Mouse (Mus musculus) neutrophil, adult 5-6 weeks (primary cell): ENCODE results near the gene Ripk1. TPM values are rescaled to one million over a fixed set of nuclear protein-coding genes. Genes with fewer than 3 reads are reported as not detected.
"Not testable (repeated sequence)": the region's sequence is repeated elsewhere in the genome, so short reads cannot be mapped to it uniquely, and the experiment has no call there.

Source experiments
- ATAC-seq: fragments of 151-379, 151-347 bp; 2 replicates; pipeline ENCODE4 v1.8.0; 2017; ENCODE audit warnings: mild to moderate bottlenecking, moderate TSS enrichment; ENCODE audit not compliant: insufficient number of reproducible peaks, poor library complexity, low FRiP score, severe bottlenecking; ENCODE audit errors: extremely low read depth
- total RNA-seq: library from RNA; stranded (forward); fragments of 200-1000 nt; gene quantifications from 2 replicates; pipeline ENCODE4 v1.2.3, GENCODE M21; 2017

Ripk1 gene
- total RNA-seq, 1 experiment from 2014 or later: 65.5 TPM

DNA sequence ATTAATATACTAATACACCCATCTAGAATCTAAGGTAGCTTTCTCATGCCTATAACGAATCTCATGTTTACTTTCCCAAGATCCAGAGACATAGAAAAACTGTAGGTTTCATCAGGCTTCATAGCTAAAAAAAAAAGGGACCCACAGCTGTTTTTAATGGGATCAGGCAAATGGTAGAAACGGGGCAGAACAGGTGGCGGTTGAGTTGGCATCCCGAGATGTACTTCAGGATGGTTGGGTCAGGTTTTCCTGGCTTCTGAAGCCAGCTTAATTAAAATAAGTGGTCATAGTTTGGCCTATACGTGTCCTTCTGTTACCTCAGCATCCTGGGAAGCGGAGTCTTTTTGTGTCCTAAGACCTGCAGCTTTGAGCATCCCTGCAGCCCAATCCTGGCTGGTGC, 69.7 kb downstream of the Ripk1 start:
- ATAC-seq: no peak

DNA sequence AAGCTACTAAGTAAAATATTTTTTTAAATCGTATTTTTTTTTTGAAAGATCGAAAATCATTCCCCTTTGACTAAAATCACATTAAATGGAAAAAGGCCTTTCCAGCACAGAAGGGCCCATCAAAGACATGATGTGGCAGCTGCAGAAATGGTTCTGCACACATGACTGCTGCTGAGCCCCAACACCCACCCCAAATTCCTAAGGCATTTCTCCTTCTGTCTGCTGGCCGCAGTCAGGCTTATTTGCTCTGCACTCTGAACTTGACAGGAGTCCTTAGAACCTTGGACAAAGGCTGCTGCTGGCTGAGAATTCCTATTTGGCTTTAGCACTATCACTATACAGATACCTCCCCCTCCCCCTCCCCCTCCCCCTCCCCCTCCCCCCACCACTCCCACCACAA, 70.7 kb downstream of the Ripk1 start:
- ATAC-seq: no peak

DNA sequence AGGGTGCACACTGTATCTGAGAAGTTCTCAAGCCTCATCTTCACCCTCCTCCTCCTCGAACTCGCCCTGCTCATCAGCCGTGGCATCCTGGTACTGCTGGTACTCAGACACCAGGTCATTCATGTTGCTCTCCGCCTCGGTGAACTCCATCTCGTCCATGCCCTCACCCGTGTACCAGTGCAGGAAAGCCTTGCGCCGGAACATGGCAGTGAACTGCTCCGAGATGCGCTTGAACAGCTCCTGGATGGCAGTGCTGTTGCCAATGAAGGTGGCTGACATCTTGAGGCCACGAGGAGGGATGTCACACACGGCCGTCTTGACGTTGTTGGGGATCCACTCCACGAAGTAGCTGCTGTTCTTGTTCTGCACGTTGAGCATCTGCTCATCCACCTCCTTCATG, 72.3 kb downstream of the Ripk1 start:
- ATAC-seq: not testable (repeated sequence)

DNA sequence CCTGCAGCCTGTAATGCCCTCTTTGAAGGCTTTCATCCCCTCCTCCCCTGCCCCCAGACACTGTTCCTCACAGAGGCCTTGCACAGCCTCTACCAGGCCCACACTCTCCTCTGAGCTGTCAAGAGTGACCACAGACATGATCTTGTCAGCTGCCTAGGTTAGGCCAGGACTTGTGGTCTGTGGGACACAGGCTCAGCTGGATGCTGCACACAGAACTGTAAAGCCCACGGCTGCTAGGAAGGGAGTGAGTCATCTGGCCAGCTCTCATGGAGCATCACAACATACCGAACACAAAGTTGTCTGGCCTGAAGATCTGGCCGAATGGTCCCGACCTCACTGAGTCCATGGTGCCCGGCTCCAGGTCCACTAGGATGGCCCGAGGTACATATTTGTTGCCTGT, 73.7 kb downstream of the Ripk1 start:
- ATAC-seq: not testable (repeated sequence)

DNA sequence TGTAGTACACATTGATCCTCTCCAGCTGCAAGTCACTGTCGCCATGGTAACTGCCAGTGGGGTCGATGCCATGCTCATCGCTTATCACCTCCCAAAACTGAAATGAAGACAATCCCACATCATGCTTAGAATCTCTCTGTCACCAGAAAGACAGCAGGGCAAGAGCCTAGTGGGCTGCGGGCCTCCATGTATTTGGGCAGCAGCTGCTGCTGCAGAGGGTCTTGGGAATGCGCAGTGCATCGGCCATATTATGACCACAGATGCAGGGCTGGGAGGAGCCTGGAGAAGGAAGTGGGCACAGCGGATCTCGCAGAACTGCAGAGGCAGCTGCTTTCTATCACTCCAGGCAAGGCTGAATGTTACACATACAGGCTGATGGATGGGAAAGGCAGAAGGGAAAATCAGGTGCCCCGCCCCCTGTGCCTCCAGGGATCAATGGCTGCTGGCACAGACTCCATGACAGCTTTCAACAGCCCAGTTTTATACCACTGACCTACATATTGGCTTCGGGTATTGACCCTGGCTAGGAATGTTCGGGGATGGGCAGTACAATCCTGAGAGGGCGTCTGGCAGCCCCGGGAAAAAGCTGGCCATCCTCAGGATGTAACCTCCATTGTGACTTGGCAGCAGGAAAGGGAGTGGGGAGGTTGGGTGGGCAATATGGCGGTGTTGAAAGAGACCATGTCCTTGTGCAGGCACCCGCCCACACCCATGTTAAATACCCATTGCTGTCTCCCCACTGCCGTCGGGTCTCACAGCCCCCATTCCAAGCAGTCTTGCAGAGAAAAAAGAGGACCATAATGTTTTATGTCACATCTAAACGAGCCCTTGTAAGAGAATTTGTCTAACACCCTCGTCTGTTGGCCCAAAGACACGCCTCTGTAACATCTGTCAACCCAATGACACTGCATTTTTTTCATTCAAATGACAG, 74.7 kb downstream of the Ripk1 start:
- no peak for ATAC-seq

DNA sequence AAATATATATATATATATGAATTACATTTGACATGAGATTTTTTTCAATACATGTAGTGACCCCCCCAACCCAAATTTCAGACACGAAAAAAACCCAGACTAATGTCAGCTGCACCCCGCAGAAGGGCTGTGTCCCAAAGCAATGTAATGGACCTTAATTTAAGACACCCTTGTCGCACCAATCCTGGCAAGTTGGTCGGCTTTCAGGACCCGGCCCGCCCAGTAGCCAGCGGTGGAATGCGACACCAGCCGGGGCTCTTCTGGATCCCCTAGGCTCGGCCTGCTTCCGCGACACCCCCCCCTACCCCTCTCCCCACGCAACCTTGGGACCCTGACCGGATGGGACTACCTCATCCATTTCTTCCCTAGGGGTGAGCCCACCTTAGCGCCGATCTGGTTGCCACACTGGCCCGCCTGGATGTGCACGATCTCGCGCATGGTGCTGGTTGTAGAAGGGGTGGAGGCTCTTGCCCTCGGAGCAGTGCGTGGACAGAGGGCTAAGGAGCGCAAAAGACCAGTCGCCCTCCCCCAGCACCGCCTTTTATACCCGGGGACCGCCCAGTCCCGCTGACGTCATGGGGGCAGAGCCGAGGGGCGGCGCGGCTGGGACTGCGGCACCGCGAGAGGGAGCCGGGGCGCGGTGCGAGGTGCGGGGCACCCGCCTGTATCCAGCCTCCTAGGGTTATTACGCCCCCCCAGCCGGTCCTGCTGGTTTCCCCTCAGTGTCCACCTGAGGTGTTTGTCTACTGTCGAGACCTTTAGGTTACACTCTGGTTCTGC, 75.5 kb downstream of the Ripk1 start, which contains the start of gene Tubb2a:
Gene Tubb2a, minus strand, starts transcription at position 516 of the 780 bp plus-strand sequence.
- peak; percentile 65 for ATAC-seq

DNA sequence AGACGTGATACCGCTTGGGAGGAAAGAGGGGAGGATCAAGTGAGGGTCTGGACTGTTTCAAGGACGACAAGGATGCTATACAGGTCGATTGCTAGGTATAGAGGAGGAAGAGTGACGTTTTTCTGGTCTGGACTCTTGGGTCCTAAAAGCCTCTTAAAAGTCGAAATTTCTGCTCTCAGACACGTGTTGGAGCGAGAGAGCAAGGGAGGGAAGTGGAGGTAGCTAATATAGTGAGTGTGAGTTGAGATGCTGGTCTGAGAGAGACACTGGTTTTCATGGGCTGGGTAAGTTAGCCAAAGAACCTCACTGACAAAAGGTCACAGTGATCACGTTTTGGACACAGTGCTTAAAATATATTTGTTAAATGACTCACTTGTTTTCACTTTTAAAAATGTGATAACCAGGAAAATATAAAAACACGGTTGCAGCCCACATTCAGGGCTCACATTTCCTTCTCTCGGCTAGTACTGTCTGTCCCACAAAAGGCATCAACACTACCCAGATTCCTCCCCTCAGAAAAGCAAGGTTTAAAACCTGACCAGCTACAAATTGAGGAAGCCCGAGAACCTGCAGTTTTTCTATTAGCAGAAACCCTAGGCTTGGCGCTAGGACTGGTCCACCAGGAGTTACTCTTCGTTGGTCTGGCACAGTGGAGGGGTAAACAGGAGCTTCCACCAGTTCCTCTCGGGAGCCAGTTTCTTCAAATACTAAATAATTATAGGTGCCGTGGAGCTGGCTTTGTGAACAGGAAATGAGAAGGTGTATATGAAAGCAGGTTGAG, 76.5 kb downstream of the Ripk1 start:
- 0 out of 2 replicates have a peak, but pooled peaks have one; percentile 4 for ATAC-seq

DNA sequence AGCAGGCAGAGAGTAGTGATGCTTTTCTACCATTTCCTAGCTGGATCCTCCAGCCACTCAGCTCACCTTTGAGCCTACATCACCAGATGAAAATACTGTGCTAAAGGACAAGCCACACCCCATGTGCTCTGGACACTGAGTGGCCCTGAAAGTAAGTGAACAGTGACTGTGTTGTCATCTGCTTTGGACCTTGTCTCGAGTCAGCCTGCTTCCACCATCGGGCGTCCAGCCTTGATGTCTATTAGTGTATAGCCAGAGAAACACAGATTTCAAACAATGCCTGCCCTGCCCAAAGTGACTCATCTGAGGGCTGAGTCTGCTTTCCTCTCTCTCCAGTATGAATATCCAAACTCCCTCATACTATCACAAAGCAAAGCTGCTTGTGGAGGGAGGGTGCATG, 77.6 kb downstream of the Ripk1 start:
- no peak for ATAC-seq

DNA sequence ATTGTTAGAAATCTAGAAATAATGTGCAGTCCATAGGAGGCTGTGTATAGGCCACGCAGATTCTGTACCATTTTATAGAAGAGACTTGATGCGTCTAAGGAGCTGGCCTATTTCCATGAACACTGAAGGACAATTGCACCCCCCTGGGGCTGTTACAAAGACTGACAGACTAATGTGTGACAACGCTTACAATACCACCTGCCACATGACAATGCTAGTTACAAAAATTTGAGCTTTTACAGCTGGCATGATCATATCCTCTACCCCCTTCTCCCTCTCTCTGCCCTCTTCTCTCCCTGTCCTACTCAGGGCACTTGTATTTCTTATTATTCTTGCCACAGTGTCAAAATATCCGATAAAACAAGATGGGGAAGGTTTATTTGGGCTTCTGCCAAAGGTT, 79.8 kb downstream of the Ripk1 start:
- ATAC-seq: no peak

DNA sequence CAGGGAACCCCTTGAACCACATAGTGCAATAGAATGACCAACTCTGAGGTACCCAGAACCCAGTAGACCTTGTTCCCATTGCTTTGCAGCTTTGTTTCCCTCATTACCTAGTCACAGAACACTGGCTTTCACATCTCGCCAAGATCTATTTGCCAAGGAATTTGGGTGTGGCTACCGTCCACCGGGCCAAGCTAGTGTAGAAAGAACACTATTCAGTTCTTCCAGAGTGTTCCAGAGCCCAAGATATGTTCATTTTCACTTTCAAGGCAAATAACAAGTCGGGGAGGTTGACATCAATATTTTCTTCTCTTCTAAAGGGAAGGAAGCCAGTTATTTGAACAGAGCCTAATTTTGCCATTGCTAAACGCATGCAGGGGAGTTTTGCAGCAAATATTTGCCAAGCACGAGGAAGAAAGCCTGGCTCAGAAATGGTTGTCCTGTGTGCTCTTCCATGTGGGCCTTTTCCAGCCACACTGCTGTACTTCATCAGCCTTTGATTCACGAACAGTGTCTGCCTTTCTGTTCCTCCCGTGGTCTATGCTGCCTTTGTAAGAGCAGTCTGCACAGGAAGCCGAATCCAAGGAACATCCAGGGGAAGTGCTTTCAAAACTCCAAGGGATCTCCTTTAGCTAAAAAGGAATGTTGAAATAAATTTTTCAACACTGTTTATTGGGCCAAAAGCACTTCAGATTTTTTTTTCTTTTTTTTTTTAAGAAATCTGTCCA, 82.0 kb downstream of the Ripk1 start:
- no peak for ATAC-seq

Other genes with a start within 250 kb of the Ripk1 start
- not detected in 2 replicates for gene Serpinb6e, start 159.0 kb upstream of the Ripk1 start, total RNA-seq
- not detected in 2 replicates for gene Serpinb6c, start 96.7 kb upstream of the Ripk1 start, total RNA-seq
- 5.4 and 7.0 TPM in 2 replicates for gene Nqo2, start 37.7 kb upstream of the Ripk1 start, total RNA-seq
- 21.1 and 24.8 TPM in 2 replicates for gene Serpinb6a, start 431 bp downstream of the Ripk1 start, total RNA-seq
- 7.1 and 14.1 TPM in 2 replicates for gene Bphl, start 35.2 kb downstream of the Ripk1 start, total RNA-seq
- gene Tubb2a, start 75.6 kb downstream of the Ripk1 start, total RNA-seq: 16.5 and 17.7 TPM in 2 replicates
- gene Tubb2b, start 128.1 kb downstream of the Ripk1 start, total RNA-seq: 3.8 and 6.5 TPM in 2 replicates
- 42.6 and 56.8 TPM in 2 replicates for gene Psmg4, start 160.6 kb downstream of the Ripk1 start, total RNA-seq